Mouse (Mus musculus) myocyte (in vitro differentiated cells): Measurements from ENCODE around the gene G6pc. TPM values are rescaled to one million over a fixed set of nuclear protein-coding genes. Genes with fewer than 3 reads are reported as not detected.

ENCODE experiments used
- H3K27me3 ChIP-seq: one replicate; pipeline ENCODE4 v1.6.1; 2011; ENCODE audit not compliant: control insufficient read depth, insufficient read depth, insufficient read length
- H3K36me3 ChIP-seq: one replicate; pipeline ENCODE4 v1.6.1; 2011; ENCODE audit not compliant: control insufficient read depth, insufficient read depth
- H3K4me2 ChIP-seq: one replicate; pipeline ENCODE4 v1.6.1; 2011; ENCODE audit warnings: low read depth, control low read depth
- H3K4me3 ChIP-seq: one replicate; pipeline ENCODE4 v1.5.1; 2011; ENCODE audit warnings: mild to moderate bottlenecking, control low read depth, moderate library complexity
- H3K79me2 ChIP-seq: one replicate; pipeline ENCODE4 v1.6.1; 2011; ENCODE audit not compliant: control insufficient read depth, insufficient read depth
- H3ac ChIP-seq: one replicate; pipeline ENCODE4 v1.6.1; 2011; ENCODE audit not compliant: control insufficient read depth, insufficient read length
- CEBPB ChIP-seq: IDR thresholded peaks from 2 replicates; pipeline ENCODE4 v1.6.1; 2011; ENCODE audit warnings: mild to moderate bottlenecking, moderate library complexity; ENCODE audit not compliant: poor library complexity, insufficient read depth, severe bottlenecking
- E2F4 ChIP-seq: IDR thresholded peaks from one replicate; pipeline ENCODE4 v1.6.1; 2011; ENCODE audit warnings: mild to moderate bottlenecking, control low read depth, moderate library complexity; ENCODE audit not compliant: insufficient read depth
- MAX ChIP-seq: IDR thresholded peaks from one replicate; pipeline ENCODE4 v1.6.1; 2011; ENCODE audit warnings: low read depth, mild to moderate bottlenecking, control low read depth
- MYOD1 ChIP-seq, 3 experiments: IDR thresholded peaks; one replicate each; pipeline ENCODE4 v1.6.1; 2011; ENCODE audit warnings: control low read depth in 2 of 3, low read depth in 2 of 3, mild to moderate bottlenecking in 2 of 3, moderate library complexity in 1 of 3; ENCODE audit not compliant: insufficient read length in 2 of 3, control insufficient read depth in 1 of 3
- MYOG ChIP-seq, 3 experiments: IDR thresholded peaks; one replicate each; pipeline ENCODE4 v1.6.1; 2011; ENCODE audit warnings: control low read depth in 2 of 3, low read depth in 2 of 3, mild to moderate bottlenecking in 2 of 3; ENCODE audit not compliant: insufficient read length in 2 of 3, control insufficient read depth in 1 of 3, insufficient read depth in 1 of 3
- POLR2A ChIP-seq: IDR thresholded peaks from one replicate; pipeline ENCODE4 v1.6.1; 2011; ENCODE audit warnings: low read depth, mild to moderate bottlenecking, control low read depth, moderate library complexity; ENCODE audit not compliant: insufficient read length
- POLR2AphosphoS2 ChIP-seq: IDR thresholded peaks from one replicate; pipeline ENCODE4 v1.6.1; 2011; ENCODE audit warnings: low read depth, control low read depth; ENCODE audit not compliant: insufficient read length
- REST ChIP-seq: IDR thresholded peaks from one replicate; pipeline ENCODE4 v1.6.1; 2011; ENCODE audit warnings: mild to moderate bottlenecking, control low read depth, moderate library complexity; ENCODE audit not compliant: insufficient read depth, insufficient read length
- SRF ChIP-seq: IDR thresholded peaks from one replicate; pipeline ENCODE4 v1.6.1; 2011; ENCODE audit warnings: low read depth; ENCODE audit not compliant: control insufficient read depth, insufficient read length
- TCF12 ChIP-seq: IDR thresholded peaks from one replicate; pipeline ENCODE4 v1.6.1; 2011; ENCODE audit warnings: mild to moderate bottlenecking, control low read depth; ENCODE audit not compliant: poor library complexity, insufficient read depth, severe bottlenecking
- TCF3 ChIP-seq: IDR thresholded peaks from one replicate; pipeline ENCODE4 v1.6.1; 2011; ENCODE audit warnings: low read depth, control low read depth; ENCODE audit not compliant: insufficient read length
- USF1 ChIP-seq: IDR thresholded peaks from one replicate; pipeline ENCODE4 v1.6.1; 2011; ENCODE audit warnings: low read depth, mild to moderate bottlenecking, control low read depth, moderate library complexity
- polyA plus RNA-seq: library from polyadenylated mRNA; unstranded; fragments of >200 nt; fragmentation: generic; extraction: Trizol; gene quantifications from one replicate; pipeline ENCODE4 v1.2.1, GENCODE M21; 2012; ENCODE audit warnings: missing spikeins

G6pc gene
- polyA plus RNA-seq, 1 experiment: not detected

DNA sequence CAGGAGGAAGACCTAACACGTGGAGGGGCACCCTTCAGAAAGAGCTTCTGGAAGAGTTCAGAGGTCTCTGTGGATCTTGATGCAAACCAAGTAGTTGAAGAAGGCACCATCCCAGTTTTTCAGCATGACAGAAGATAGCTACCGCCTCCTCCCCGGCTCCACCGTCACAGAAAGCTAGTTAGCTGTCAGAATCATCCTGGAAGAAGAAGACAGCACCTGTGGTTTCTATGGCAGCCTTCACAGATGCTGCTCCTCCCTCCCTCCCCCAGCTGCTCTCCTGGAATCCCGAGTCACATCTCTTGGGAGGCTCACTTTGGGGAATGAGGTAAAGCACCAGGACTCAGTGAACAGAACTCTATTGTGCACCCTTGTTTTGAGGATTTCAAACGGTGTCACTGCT is 51.6 kb downstream of the G6pc start:
- Histone ChIP-seq H3K4me2 (no peak overlapping the region), H3K4me3 (no peak overlapping the region), H3K36me3 (peaks cover 3% of the 10 kb centered on the region), H3K79me2 (peaks cover 5% of the 10 kb centered on the region), H3K27me3 (no peaks in the 10 kb centered on the region), H3ac (no peak overlapping the region)
- no peak for TF ChIP-seq REST
- no peak for TF ChIP-seq MYOD1 (IDR thresholded peaks at IDR 0.05; ENCODE audit: control insufficient read depth in 1 of 3, insufficient read length in 2 of 3, low read depth in 2 of 3)
- no peak for TF ChIP-seq E2F4
- no peak for TF ChIP-seq TCF3
- no peak for TF ChIP-seq USF1
- no peak for TF ChIP-seq MAX
- TF ChIP-seq MYOG (IDR thresholded peaks at IDR 0.05; ENCODE audit: control insufficient read depth in 1 of 3, insufficient read depth in 1 of 3, insufficient read length in 2 of 3, low read depth in 2 of 3): no peak
- TF ChIP-seq POLR2A: no peak

GRCm38 (mm10) chr11:101419610-101420009 is 52.2 kb downstream of the G6pc start:
- no peak overlapping the region for H3ac ChIP-seq
- H3K4me2 ChIP-seq: no peak overlapping the region
- H3K4me3 ChIP-seq: no peak overlapping the region
- H3K27me3 ChIP-seq: no peaks in the 10 kb centered on the region
- H3K79me2 ChIP-seq: peaks cover 5% of the 10 kb centered on the region
- H3K36me3 ChIP-seq: no peaks in the 10 kb centered on the region
- TF ChIP-seq E2F4 (no peak), MYOD1 (IDR thresholded peaks at IDR 0.05; ENCODE audit: control insufficient read depth in 1 of 3, insufficient read length in 2 of 3, low read depth in 2 of 3) (no peak), MYOG (IDR thresholded peaks at IDR 0.05; ENCODE audit: control insufficient read depth in 1 of 3, insufficient read depth in 1 of 3, insufficient read length in 2 of 3, low read depth in 2 of 3) (no peak), CEBPB (no peak), SRF (no peak), POLR2A (no peak), MAX (no peak), POLR2AphosphoS2 (no peak), TCF12 (no peak), USF1 (no peak), REST (no peak), TCF3 (no peak)

DNA sequence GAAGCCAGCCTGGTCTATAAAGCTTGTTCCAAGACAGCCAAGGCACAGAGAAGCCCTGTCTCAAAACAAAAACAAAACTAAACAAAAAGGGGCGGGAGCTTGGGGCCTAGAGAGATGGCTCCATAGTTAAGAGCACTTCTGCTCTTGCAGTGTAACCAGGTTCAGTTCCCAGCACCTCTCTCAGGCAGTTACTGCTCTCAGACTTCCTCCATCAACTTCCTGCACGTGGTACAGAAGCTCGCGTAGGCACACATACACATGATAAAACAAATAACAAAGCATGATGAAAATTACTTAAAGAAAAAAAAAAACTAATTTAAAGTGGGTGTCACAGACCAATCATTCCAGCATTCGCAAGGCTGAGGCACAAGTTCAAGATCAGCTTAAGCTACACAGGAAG is 52.8 kb downstream of the G6pc start:
- H3K4me3 ChIP-seq: no peak overlapping the region
- no peak overlapping the region for H3ac ChIP-seq
- H3K79me2 ChIP-seq: peaks cover 5% of the 10 kb centered on the region
- H3K27me3 ChIP-seq: no peaks in the 10 kb centered on the region
- TF ChIP-seq TCF12: no peak
- no peak for TF ChIP-seq MAX
- TF ChIP-seq USF1: no peak
- TF ChIP-seq MYOG (IDR thresholded peaks at IDR 0.05; ENCODE audit: control insufficient read depth in 1 of 3, insufficient read depth in 1 of 3, insufficient read length in 2 of 3, low read depth in 2 of 3): no peak
- no peak for TF ChIP-seq MYOD1 (IDR thresholded peaks at IDR 0.05; ENCODE audit: control insufficient read depth in 1 of 3, insufficient read length in 2 of 3, low read depth in 2 of 3)
- no peak for TF ChIP-seq REST
- no peak for TF ChIP-seq SRF
- no peak for TF ChIP-seq CEBPB
- no peak for TF ChIP-seq POLR2A
- no peak for TF ChIP-seq TCF3
- TF ChIP-seq E2F4: no peak
- no peak for TF ChIP-seq POLR2AphosphoS2
- no peaks in the 10 kb centered on the region for H3K36me3 ChIP-seq
- H3K4me2 ChIP-seq: no peak overlapping the region

DNA sequence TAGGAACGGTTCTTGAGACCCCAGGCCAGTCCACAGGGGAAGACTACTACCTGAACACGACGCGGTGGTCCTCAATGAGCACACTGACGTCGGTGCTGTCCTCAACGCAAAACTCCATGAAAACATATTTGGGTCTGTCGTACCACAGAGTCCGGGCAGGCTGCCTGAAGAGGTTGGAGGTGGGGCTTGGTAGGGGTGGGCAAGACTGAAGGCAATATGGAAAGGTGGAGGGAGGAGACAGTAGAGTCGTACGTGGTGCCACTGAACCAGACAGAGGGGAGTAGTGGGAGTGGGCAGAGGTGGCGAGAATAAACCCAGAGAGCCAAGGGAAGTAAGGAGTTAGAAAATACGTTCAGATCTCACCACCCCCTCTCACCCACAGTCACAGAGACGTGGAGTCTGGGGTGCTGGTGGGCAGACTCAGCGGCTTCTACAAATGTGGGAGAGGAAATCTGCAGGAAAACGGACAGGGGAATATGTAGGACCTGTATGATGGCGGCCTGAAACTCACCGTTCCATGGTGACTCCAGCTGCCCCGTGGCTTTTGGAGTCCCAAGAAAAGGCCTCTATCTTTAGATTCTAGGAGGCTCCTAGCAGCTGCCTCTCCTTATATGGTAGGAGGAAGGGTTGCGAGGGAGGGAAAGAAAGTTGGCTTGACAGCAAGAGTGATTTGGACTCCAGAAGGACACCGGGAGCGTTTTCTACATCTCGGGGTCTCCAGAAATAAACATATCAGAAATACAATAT is 56.9 kb downstream of the G6pc start, which contains the start of gene Gm27029:
TSS of gene Gm27029 (minus strand) at position 692 of the 747 bp plus-strand sequence.
- Histone ChIP-seq H3K36me3 (no peaks in the 10 kb centered on the region), H3K27me3 (no peaks in the 10 kb centered on the region), H3K4me3 (peak within 1 kb of the TSS; percentile 66), H3K79me2 (peaks cover 27% of the 10 kb centered on the region), H3K4me2 (peak within 1 kb of the TSS; percentile 98), H3ac (peak within 1 kb of the TSS; percentile 64)
- TF ChIP-seq POLR2AphosphoS2: peak; percentile 59
- TF ChIP-seq TCF3: no peak
- no peak for TF ChIP-seq REST
- TF ChIP-seq MYOG (IDR thresholded peaks at IDR 0.05; ENCODE audit: control insufficient read depth in 1 of 3, insufficient read depth in 1 of 3, insufficient read length in 2 of 3, low read depth in 2 of 3): peak in 2 of 3 experiments; percentile 40 to 72
- no peak for TF ChIP-seq CEBPB
- TF ChIP-seq POLR2A: peak; percentile 56
- TF ChIP-seq MYOD1 (IDR thresholded peaks at IDR 0.05; ENCODE audit: control insufficient read depth in 1 of 3, insufficient read length in 2 of 3, low read depth in 2 of 3): peak in 1 of 3 experiments; percentile 38
- peak; percentile 95 for TF ChIP-seq SRF
